In genomic region chr17:29398434-29399026, GRCm38 (mm10) we compare ENCODE assay signal across 8 mouse cellular contexts. TPM values are rescaled to one million over a fixed set of nuclear protein-coding genes. Genes with fewer than 3 reads are reported as not detected.
A peak's percentile ranks its signal among the peaks of the same experiment; 100 is the strongest.
DNase-seq lines count a peak whose midpoint lies in the region; ATAC-seq and TF ChIP-seq lines count a peak whose summit lies in the region.

No protein-coding gene starts in this region.

- peak overlapping the region; percentile 71 for H3K4me2 ChIP-seq in lung, embryonic 14.5 days
- peak overlapping the region; percentile 58 for H3K4me2 ChIP-seq in limb, embryonic 11.5 days (ENCODE audit: low read depth, severe bottlenecking)
- H3K4me2 ChIP-seq in neural tube, embryonic 15.5 days: peak overlapping the region; percentile 66

- no peaks in the 10 kb centered on the region for H3K9me3 ChIP-seq in lung, embryonic 14.5 days (ENCODE audit: low read depth, low read length)
- no peaks in the 10 kb centered on the region for H3K9me3 ChIP-seq in forebrain, embryonic 10.5 days
- no peaks in the 10 kb centered on the region for H3K9me3 ChIP-seq in limb, embryonic 11.5 days (ENCODE audit: control insufficient read depth, low read length)
- H3K9me3 ChIP-seq in neural tube, embryonic 15.5 days (replicated peaks): no peaks in the 10 kb centered on the region

- H3K4me1 ChIP-seq in lung, embryonic 14.5 days (ENCODE audit: insufficient read depth): peaks cover 14% of the 10 kb centered on the region
- peaks cover 14% of the 10 kb centered on the region for H3K4me1 ChIP-seq in lung, adult 2 months (ENCODE audit: control insufficient read depth, insufficient read depth, low read length)
- peaks cover 52% of the 10 kb centered on the region for H3K4me1 ChIP-seq in forebrain, embryonic 10.5 days
- H3K4me1 ChIP-seq in limb, embryonic 11.5 days (ENCODE audit: control insufficient read depth, insufficient read depth, low read length): peaks cover 31% of the 10 kb centered on the region
- peaks cover 23% of the 10 kb centered on the region for H3K4me1 ChIP-seq in neural tube, embryonic 15.5 days

- no peak for ATAC-seq in lung, embryonic 14.5 days (ENCODE audit: insufficient read depth)
- no peak for ATAC-seq in limb, embryonic 11.5 days (ENCODE audit: insufficient number of reproducible peaks, low FRiP score, low TSS enrichment, low read depth)
- ATAC-seq in neural tube, embryonic 15.5 days (ENCODE audit: low FRiP score): no peak

- H3K27me3 ChIP-seq in lung, embryonic 14.5 days (ENCODE audit: insufficient read depth, low read length): no peaks in the 10 kb centered on the region
- H3K27me3 ChIP-seq in forebrain, embryonic 10.5 days (ENCODE audit: poor library complexity, severe bottlenecking): peaks cover 54% of the 10 kb centered on the region
- H3K27me3 ChIP-seq in limb, embryonic 11.5 days (ENCODE audit: control insufficient read depth, insufficient read depth, low read length): no peaks in the 10 kb centered on the region
- H3K27me3 ChIP-seq in neural tube, embryonic 15.5 days (replicated peaks): no peaks in the 10 kb centered on the region

- peak; percentile 24 for DNase-seq in lung, embryonic 14.5 days
- DNase-seq in lung, adult 2 months: no peak
- peak; percentile 38 for DNase-seq in forebrain, embryonic 10.5 days (ENCODE audit: extremely low spot score, low spot score)
- peak; percentile 49 for DNase-seq in limb, embryonic 11.5 days (ENCODE audit: low spot score)
- DNase-seq in cerebellum, adult 11 months: no peak
- DNase-seq in right cerebral cortex, postnatal 14 days: no peak
- no peak for DNase-seq in left cerebral cortex, adult 11 months (ENCODE audit: low spot score)

- no peak for TF ChIP-seq CTCF in lung, embryonic 14.5 days (IDR thresholded peaks at IDR 0.05; ENCODE audit: low read depth)
- TF ChIP-seq CTCF in lung, adult 2 months (IDR thresholded peaks at IDR 0.05; ENCODE audit: insufficient read depth, low read length): no peak

- peak overlapping the region; percentile 85; the same call in 1 of the 2 replicates for H3K27ac ChIP-seq in lung, embryonic 14.5 days (ENCODE audit: low read depth)
- peak overlapping the region; percentile 90 for H3K27ac ChIP-seq in forebrain, embryonic 10.5 days
- H3K27ac ChIP-seq in limb, embryonic 11.5 days (replicated peaks; ENCODE audit: low read depth, low read length): peak overlapping the region; percentile 49; the same call in 1 of the 2 replicates
- H3K27ac ChIP-seq in neural tube, embryonic 15.5 days (replicated peaks): no peak overlapping the region

- H3K9ac ChIP-seq in lung, embryonic 14.5 days: peak overlapping the region; percentile 57
- peak overlapping the region; percentile 9; the same call in 1 of the 2 replicates for H3K9ac ChIP-seq in limb, embryonic 11.5 days (ENCODE audit: low read length)
- H3K9ac ChIP-seq in neural tube, embryonic 15.5 days (replicated peaks): peak overlapping the region; percentile 40; the same call in 1 of the 2 replicates

- no peaks in the 10 kb centered on the region for H3K36me3 ChIP-seq in lung, embryonic 14.5 days (ENCODE audit: insufficient read depth)
- no peaks in the 10 kb centered on the region for H3K36me3 ChIP-seq in forebrain, embryonic 10.5 days (replicated peaks)
- no peaks in the 10 kb centered on the region for H3K36me3 ChIP-seq in limb, embryonic 11.5 days (ENCODE audit: control insufficient read depth, insufficient read depth, low read length)
- no peaks in the 10 kb centered on the region for H3K36me3 ChIP-seq in neural tube, embryonic 15.5 days

- peak overlapping the region; percentile 33 for H3K4me3 ChIP-seq in lung, embryonic 14.5 days (ENCODE audit: low read depth, low read length)
- H3K4me3 ChIP-seq in lung, adult 2 months (replicated peaks; ENCODE audit: extremely low read depth, low read depth, low read length): no peak overlapping the region
- peak overlapping the region; percentile 48 for H3K4me3 ChIP-seq in forebrain, embryonic 10.5 days
- no peak overlapping the region; the same call in 1 of the 2 replicates for H3K4me3 ChIP-seq in limb, embryonic 11.5 days (ENCODE audit: low read depth, low read length)
- H3K4me3 ChIP-seq in neural tube, embryonic 15.5 days (replicated peaks): peak overlapping the region; percentile 31

- TF ChIP-seq POLR2A in lung, adult 2 months (IDR thresholded peaks at IDR 0.05; ENCODE audit: borderline replicate concordance, extremely low read depth, low read depth, low read length): no peak

- 17% methylated on average over 17 of the region's 17 CpGs for WGBS in lung, embryonic 14.5 days
- WGBS in lung, adult 2 months: 49% methylated on average over 17 of the region's 17 CpGs
- 4% methylated on average over 17 of the region's 17 CpGs for WGBS in forebrain, embryonic 10.5 days
- WGBS in limb, embryonic 11.5 days: 10% methylated on average over 17 of the region's 17 CpGs
- WGBS in neural tube, embryonic 15.5 days: 12% methylated on average over 17 of the region's 17 CpGs

RNA-seq across cellular contexts. Expression of gene Fgd2, which starts 37.8 kb away (rescaled TPM):
- polyA plus RNA-seq in lung, embryonic 14.5 days (2014; fragmentation: Nextera tagmentation; extraction: Ambion mirVana): 15.7 and 19.2 TPM in 2 replicates
- 44.3 and 53.7 TPM in 2 replicates for polyA plus RNA-seq in lung, adult 2 months (2012; rRNA removed)
- 5.4 and 6.3 TPM in 2 replicates for polyA plus RNA-seq in forebrain, embryonic 10.5 days (2016; fragmentation: Nextera tagmentation; extraction: Ambion mirVana)
- polyA plus RNA-seq in limb, embryonic 11.5 days (2014; fragmentation: Nextera tagmentation; extraction: Ambion mirVana): 3.2 and 4.2 TPM in 2 replicates
- polyA plus RNA-seq in neural tube, embryonic 15.5 days (2015; fragmentation: Nextera tagmentation; extraction: Ambion mirVana): 3.7 and 9.8 TPM in 2 replicates

RNA-seq across cellular contexts. Expression of gene Mtch1, which starts 50.8 kb away (rescaled TPM):
- polyA plus RNA-seq in lung, embryonic 14.5 days (2014; fragmentation: Nextera tagmentation; extraction: Ambion mirVana): 381 and 395 TPM in 2 replicates
- 413 and 456 TPM in 2 replicates for polyA plus RNA-seq in lung, adult 2 months (2012; rRNA removed)
- 255 and 270 TPM in 2 replicates for polyA plus RNA-seq in forebrain, embryonic 10.5 days (2016; fragmentation: Nextera tagmentation; extraction: Ambion mirVana)
- polyA plus RNA-seq in limb, embryonic 11.5 days (2014; fragmentation: Nextera tagmentation; extraction: Ambion mirVana): 318 and 321 TPM in 2 replicates
- 453 and 482 TPM in 2 replicates for polyA plus RNA-seq in neural tube, embryonic 15.5 days (2015; fragmentation: Nextera tagmentation; extraction: Ambion mirVana)

Comparison
In these comparisons a context has a peak if more than half of its experiments do, and no peak if none do; other contexts are left out.
1. DNase-seq: peak in lung, embryonic 14.5 days (single experiment), forebrain, embryonic 10.5 days (single experiment) and limb, embryonic 11.5 days (single experiment); none in lung, adult 2 months (single experiment), cerebellum, adult 11 months (single experiment), right cerebral cortex, postnatal 14 days (single experiment) and left cerebral cortex, adult 11 months (single experiment).
2. H3K4me3 ChIP-seq: peak in lung, embryonic 14.5 days (single experiment), forebrain, embryonic 10.5 days (single experiment) and neural tube, embryonic 15.5 days (single experiment); none in lung, adult 2 months (single experiment) and limb, embryonic 11.5 days (single experiment).
3. Peak in every context shown above with its lines, with median percentiles within 50 percentile points of each other: H3K4me2 ChIP-seq and H3K9ac ChIP-seq.